Mouse (Mus musculus): ENCODE data around the gene Olig1.

DNA sequence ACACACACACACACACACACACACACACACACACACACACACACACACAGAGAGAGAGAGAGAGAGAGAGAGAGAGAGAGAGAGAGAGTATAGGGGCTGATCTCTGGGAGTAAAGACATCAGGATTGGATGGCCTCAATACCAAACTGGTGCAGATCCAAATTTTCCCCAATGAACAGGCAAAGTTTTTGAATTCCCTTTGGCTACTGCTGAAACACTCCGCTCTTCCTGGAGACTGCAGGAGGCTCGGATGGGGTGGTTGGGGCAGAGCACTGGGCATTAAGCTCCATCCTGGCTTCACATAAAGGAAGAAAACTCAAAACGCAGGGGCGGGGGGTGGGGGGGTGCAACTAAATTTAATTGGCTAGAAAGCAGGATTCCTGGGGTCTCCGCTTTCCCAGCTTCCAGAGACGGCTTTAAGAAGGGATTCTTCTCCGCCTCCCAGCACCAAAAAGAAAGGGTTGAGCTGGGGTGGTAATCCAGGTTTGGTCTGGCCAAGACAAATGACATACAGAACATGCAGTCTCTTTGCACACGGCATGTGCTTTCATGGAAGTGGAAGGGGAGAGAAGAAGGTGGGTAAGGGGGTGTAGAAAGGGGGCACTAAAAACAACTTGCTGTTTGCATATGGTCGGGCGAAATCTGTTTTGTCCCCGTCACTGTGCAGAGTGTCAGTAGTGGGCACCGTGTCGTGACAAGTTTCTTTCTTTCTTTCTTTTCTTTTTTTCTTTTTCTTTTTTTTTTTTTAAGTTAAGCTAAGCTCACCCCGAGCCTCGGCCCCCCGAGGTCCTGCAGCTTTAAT is 31.3 kb downstream of the Olig1 start:
- TF ChIP-seq CTCF (IDR thresholded peaks at IDR 0.05; ENCODE audit: low read depth, low read length) (no peak), POLR2A (IDR thresholded peaks at IDR 0.05; ENCODE audit: borderline replicate concordance, low read depth, low read length) (no peak)
